Mouse (Mus musculus) frontal cortex, adult (tissue): Measurements from ENCODE around the gene Grpel1.

Source experiments
- ATAC-seq: cut with Nextera tagmentation; 2 replicates; pipeline ENCODE4 v1.9.2; 2017; ENCODE audit warnings: mild to moderate bottlenecking, moderate library complexity, mixed read lengths; ENCODE audit not compliant: low TSS enrichment

Gene Grpel1

DNA sequence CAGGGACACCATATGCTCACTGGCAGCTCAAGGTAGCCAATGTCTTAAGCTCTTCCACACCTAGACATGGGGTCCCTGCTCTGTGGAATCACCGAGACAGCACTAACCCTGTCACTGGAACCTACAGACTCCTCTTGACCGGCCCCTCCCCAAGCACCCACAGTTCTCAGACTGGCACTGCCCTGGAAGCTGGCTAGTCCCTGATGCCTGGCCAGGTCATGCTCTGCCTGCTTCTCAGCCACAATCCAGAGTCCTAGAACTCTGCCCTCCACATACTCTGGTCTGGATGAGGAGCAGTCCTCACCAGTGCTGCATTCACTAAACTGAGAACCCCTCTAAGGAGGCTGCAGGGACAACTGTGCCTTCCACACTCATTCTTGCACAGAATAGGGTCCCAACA is 46.2 kb downstream of the Grpel1 start:
- no peak for ATAC-seq

DNA sequence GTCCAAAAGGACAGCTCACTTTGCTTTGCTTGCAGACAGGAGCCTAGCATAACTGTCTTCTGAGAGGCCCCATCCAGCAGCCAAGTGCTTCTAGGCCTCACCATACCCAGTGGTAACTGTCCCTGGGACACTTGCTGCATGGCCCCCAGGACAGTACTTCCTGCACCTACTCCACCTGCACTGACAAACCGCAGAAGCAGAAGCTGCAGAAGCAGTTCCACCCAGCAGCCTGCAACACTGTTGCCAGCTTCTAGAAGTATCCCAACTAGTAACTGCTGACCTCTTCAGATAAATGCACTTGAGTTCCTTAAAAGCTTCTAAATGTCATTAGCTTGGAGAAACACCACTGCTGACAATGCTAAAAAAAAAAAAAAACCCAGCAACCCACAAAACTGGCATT is 50.3 kb downstream of the Grpel1 start:
- no peak for ATAC-seq

DNA sequence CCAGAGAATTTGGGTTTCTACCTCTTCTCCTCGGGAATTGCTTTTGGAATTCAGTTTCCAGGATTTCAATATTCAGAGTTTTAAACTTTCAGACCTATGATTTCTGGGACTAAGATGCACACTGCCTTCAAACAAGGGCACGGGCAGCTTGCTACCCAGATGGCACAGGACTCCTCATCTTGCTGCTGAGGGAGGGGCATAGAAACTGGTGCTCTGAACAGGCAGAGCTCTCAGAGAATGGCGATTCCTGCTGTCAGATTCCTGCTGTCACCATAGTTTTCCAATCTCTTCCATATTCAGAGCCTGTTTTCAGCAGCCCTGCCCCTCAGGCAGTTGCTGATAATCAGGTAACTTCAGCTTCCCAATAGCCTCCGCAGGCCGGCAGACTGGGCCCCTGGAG is 50.8 kb downstream of the Grpel1 start:
- no peak for ATAC-seq

DNA sequence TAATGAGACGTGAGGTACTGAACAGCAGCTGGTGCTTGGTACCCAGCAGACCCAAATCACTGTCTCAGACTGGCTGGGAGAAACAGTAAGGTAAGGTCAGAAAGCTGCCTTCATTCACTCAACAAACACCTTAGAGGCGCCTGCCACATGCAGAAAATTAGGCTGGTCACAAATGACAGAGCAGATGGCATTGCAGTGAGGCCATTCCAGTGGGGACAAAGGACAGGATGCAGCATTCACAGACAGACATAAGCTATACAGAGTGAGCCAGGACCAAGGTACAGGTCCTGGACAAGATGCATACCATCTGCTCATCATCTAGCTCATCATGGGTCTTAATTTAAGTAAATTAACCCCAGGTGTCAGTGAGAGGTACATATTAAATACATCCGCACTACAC is 52.8 kb downstream of the Grpel1 start:
- no peak for ATAC-seq

DNA sequence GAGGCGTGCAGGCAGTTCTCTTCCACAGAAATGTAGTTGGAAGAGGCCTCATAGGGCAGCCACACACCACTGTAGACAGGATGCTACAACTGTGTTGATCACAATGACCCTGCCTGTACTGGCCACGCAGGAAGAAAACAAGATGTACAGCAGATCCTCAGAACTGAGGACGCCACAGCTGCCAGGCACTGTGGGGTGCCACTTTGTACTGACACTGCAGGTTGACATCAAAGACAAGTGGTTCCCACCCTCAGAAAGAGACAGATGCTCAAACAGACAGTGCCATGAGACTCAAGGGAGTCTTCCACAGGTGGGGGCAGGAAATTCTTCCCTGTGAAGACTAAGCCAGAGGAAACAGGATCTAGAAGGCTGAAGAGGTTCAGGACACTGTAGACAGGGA is 55.0 kb downstream of the Grpel1 start:
- ATAC-seq = no peak

DNA sequence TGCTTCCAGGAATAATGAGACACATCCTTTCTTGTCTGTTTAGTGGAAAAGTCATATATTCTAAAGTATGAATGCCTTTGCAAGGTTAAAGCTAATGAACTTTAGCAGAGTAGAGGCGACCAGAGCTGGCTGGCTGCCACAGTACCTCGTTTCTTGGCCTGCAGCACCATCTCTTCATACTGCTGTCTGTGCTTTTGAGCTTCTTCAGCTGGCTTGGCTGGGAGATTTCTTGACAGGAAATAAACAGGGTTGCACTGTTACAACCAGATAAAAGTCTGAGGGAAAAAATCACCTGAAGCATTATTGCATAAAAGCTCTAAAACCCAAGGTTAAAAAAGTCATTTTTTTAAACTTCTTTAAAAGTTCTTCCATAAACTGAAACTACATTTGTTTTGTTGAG is 58.0 kb downstream of the Grpel1 start:
- ATAC-seq = no peak

DNA sequence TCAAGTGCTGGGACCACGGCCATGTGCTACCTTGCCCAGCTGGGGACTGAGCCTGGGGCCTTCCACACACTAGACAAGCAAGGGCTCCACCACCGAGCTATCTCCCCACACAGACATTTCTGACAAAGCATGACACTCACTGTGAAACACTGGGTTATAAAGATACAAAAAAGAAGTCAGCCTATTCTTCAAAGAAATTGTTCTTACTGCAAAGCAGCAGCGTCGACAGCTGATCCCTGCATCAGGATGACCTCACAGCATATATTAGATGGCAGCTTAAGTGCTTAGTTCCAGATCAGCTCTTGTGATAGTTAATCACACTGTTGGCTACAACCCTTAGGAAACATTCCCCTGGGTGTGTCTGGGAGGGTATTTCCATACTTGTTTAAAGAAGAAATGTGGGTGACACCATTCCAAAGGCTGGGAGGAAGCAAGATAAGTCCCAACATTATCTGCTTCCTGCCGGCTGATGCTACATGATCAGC is 58.5 kb downstream of the Grpel1 start:
- no peak for ATAC-seq
